Mouse (Mus musculus) myocyte (in vitro differentiated cells): ENCODE results near the gene St6galnac1.

ENCODE experiments used
- E2F4 ChIP-seq: IDR thresholded peaks from one replicate; pipeline ENCODE4 v1.6.1; 2011; ENCODE audit warnings: mild to moderate bottlenecking, control low read depth, moderate library complexity; ENCODE audit not compliant: insufficient read depth
- POLR2A ChIP-seq: IDR thresholded peaks from one replicate; pipeline ENCODE4 v1.6.1; 2011; ENCODE audit warnings: low read depth, mild to moderate bottlenecking, control low read depth, moderate library complexity; ENCODE audit not compliant: insufficient read length
- USF1 ChIP-seq: IDR thresholded peaks from one replicate; pipeline ENCODE4 v1.6.1; 2011; ENCODE audit warnings: low read depth, mild to moderate bottlenecking, control low read depth, moderate library complexity

GRCm38 (mm10) chr11:116729276-116730008 lies 45.9 kb downstream of the St6galnac1 start:
- TF ChIP-seq POLR2A (no peak), USF1 (no peak), E2F4 (no peak)
